ENCODE assay signal across 10 mouse cellular contexts in the genomic region with DNA sequence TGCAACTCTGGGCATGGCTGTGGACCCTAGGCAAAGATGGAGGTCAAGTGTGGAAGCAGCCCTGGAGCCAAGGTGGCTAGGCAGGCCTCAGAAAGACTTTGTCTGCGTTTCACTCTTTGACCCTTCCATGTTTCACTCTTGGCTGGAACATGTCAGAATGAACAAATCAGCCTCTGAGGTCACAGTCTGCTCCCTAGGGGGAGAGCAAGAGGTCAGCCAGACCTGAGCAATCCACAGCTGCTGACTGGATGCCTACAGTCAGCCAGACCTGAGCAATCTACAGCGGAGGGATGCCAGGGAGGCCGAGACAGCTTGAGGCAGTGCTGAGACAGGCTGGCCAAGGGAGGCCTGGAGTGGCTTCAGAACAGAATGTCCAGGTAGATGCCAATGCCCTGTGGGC. TPM values are rescaled to one million over a fixed set of nuclear protein-coding genes. Genes with fewer than 3 reads are reported as not detected.
DNase-seq lines count a peak whose midpoint lies in the region; ATAC-seq and TF ChIP-seq lines count a peak whose summit lies in the region.
"Had no signal": no experiment of that assay in that cellular context is flagged by ENCODE, and none has a peak within 500 bp of the region (broad histone marks: within the 10 kb centered on the region; RNA-seq: fewer than 3 reads in every experiment).

No protein-coding gene starts in this region.

- H3K4me3 ChIP-seq in heart, embryonic 12.5 days, result no peak overlapping the region
- no peak overlapping the region for H3K4me3 ChIP-seq in limb, embryonic 11.5 days (ENCODE audit: low read depth, low read length)
- H3K4me3 ChIP-seq in layer of hippocampus, adult 2 months, result no peak overlapping the region

- DNase-seq in heart, adult 11 months, result peak; percentile 98
- DNase-seq in MN1 (ENCODE audit: low spot score), result peak; percentile 17
- DNase-seq in gastrocnemius, postnatal 14 days, result peak; percentile 72
- peak; percentile 41 for DNase-seq in limb, embryonic 11.5 days (ENCODE audit: low spot score)
- no peak for DNase-seq in layer of hippocampus, adult 2 months (ENCODE audit: low spot score in 2 of 2)
- DNase-seq in spleen, postnatal 36 days (ENCODE audit: low spot score in 2 of 2), result no peak
- DNase-seq: B cell, adult 2 months had no signal

- no peak overlapping the region for H3K9ac ChIP-seq in heart, embryonic 12.5 days
- H3K9ac ChIP-seq in limb, embryonic 11.5 days (ENCODE audit: low read length), result no peak overlapping the region

- H3K9me3 ChIP-seq in heart, embryonic 12.5 days (replicated peaks), result peaks cover 25% of the 10 kb centered on the region
- H3K9me3 ChIP-seq in limb, embryonic 11.5 days (ENCODE audit: control insufficient read depth, low read length), result no peaks in the 10 kb centered on the region; the same call in 1 of the 2 replicates

- 66% methylated on average over 3 of the region's 3 CpGs for WGBS in heart, embryonic 12.5 days
- 59% methylated on average over 3 of the region's 3 CpGs for WGBS in limb, embryonic 11.5 days

- H3K27ac ChIP-seq in heart, embryonic 12.5 days (ENCODE audit: poor library complexity, severe bottlenecking), result no peak overlapping the region
- no peak overlapping the region for H3K27ac ChIP-seq in limb, embryonic 11.5 days (replicated peaks; ENCODE audit: low read depth, low read length)
- H3K27ac ChIP-seq in layer of hippocampus, adult 2 months, result no peak overlapping the region
- H3K27ac ChIP-seq: kidney, postnatal 0 days had no signal

- H3K4me1 ChIP-seq in heart, embryonic 12.5 days (replicated peaks), result peaks cover 13% of the 10 kb centered on the region
- peaks cover 14% of the 10 kb centered on the region for H3K4me1 ChIP-seq in limb, embryonic 11.5 days (ENCODE audit: control insufficient read depth, insufficient read depth, low read length)

- H3K4me2 ChIP-seq in heart, embryonic 12.5 days, result no peak overlapping the region
- H3K4me2 ChIP-seq in limb, embryonic 11.5 days (ENCODE audit: low read depth, severe bottlenecking), result no peak overlapping the region

- H3K36me3 ChIP-seq in heart, embryonic 12.5 days, result no peaks in the 10 kb centered on the region
- H3K36me3 ChIP-seq in limb, embryonic 11.5 days (ENCODE audit: control insufficient read depth, insufficient read depth, low read length), result no peaks in the 10 kb centered on the region

- intact Hi-C loops in gastrocnemius, postnatal 14 days (cut with DNase I; ENCODE audit: low total_unique reads), result no loop called here

- TF ChIP-seq CTCF in layer of hippocampus, adult 2 months (conservative IDR thresholded peaks at IDR 0.05), result no peak

- no peaks in the 10 kb centered on the region for H3K27me3 ChIP-seq in heart, embryonic 12.5 days (replicated peaks)
- H3K27me3 ChIP-seq in limb, embryonic 11.5 days (ENCODE audit: control insufficient read depth, insufficient read depth, low read length), result no peaks in the 10 kb centered on the region

- ATAC-seq in heart, embryonic 12.5 days (ENCODE audit: insufficient number of reproducible peaks, low FRiP score), result no peak
- ATAC-seq in limb, embryonic 11.5 days (ENCODE audit: insufficient number of reproducible peaks, low FRiP score, low TSS enrichment, low read depth), result no peak
- no peak for ATAC-seq in inflammation-experienced regulatory T-cells, adult 6 months

RNA-seq across cellular contexts. Expression of gene Dpep1, which starts 4.7 kb away (rescaled TPM):
- 2.5 and 2.8 TPM in 2 replicates for polyA plus RNA-seq in heart, embryonic 12.5 days (2016; fragmentation: Nextera tagmentation; extraction: Ambion mirVana)
- total RNA-seq in gastrocnemius, postnatal 14 days (2021), result 10 to 100 TPM; 11.8 to 20.9 TPM
- polyA plus RNA-seq in limb, embryonic 11.5 days (2014; fragmentation: Nextera tagmentation; extraction: Ambion mirVana), result 2.9 and 3.1 TPM in 2 replicates
- total RNA-seq in layer of hippocampus, adult 2 months (2021), result under 1 TPM in 1 of 2 experiments, not detected in 1; 0.37 TPM
- not detected for polyA plus RNA-seq in inflammation-experienced regulatory T-cells, adult 6 months (2017; shearing (Covaris generic))

RNA-seq across cellular contexts. Expression of gene Sult5a1, which starts 23.3 kb away (rescaled TPM):
- polyA plus RNA-seq in heart, embryonic 12.5 days (2016; fragmentation: Nextera tagmentation; extraction: Ambion mirVana), result 5.4 and 5.8 TPM in 2 replicates
- total RNA-seq in gastrocnemius, postnatal 14 days (2021), result 1 to 10 TPM; 5.7 to 6.9 TPM
- polyA plus RNA-seq in limb, embryonic 11.5 days (2014; fragmentation: Nextera tagmentation; extraction: Ambion mirVana), result 6.8 and 8.5 TPM in 2 replicates
- total RNA-seq in layer of hippocampus, adult 2 months (2021), result 1 to 10 TPM; 2.0 to 2.8 TPM
- polyA plus RNA-seq in inflammation-experienced regulatory T-cells, adult 6 months (2017; shearing (Covaris generic)), result under 1 TPM in 1 of 3 experiments, not detected in 2; 0.20 TPM

RNA-seq across cellular contexts. Expression of gene Chmp1a, which starts 31.2 kb away (rescaled TPM):
- polyA plus RNA-seq in heart, embryonic 12.5 days (2016; fragmentation: Nextera tagmentation; extraction: Ambion mirVana), result 97.9 and 102 TPM in 2 replicates
- total RNA-seq in gastrocnemius, postnatal 14 days (2021), result 10 to 100 TPM; 41.6 to 53.3 TPM
- polyA plus RNA-seq in limb, embryonic 11.5 days (2014; fragmentation: Nextera tagmentation; extraction: Ambion mirVana), result 94.4 and 95.1 TPM in 2 replicates
- total RNA-seq in layer of hippocampus, adult 2 months (2021), result 100 to 1,000 TPM; 102 to 111 TPM
- polyA plus RNA-seq in inflammation-experienced regulatory T-cells, adult 6 months (2017; shearing (Covaris generic)), result 100 to 1,000 TPM; 110 to 199 (median 154) TPM

RNA-seq across cellular contexts. Expression of gene Spata33, which starts 31.2 kb away (rescaled TPM):
- polyA plus RNA-seq in heart, embryonic 12.5 days (2016; fragmentation: Nextera tagmentation; extraction: Ambion mirVana), result 3.4 and 4.2 TPM in 2 replicates
- total RNA-seq in gastrocnemius, postnatal 14 days (2021), result 1 to 10 TPM; 1.6 to 1.8 TPM
- polyA plus RNA-seq in limb, embryonic 11.5 days (2014; fragmentation: Nextera tagmentation; extraction: Ambion mirVana), result 3.3 and 3.4 TPM in 2 replicates
- 1 to 10 TPM; 6.5 to 7.1 TPM for total RNA-seq in layer of hippocampus, adult 2 months (2021)
- polyA plus RNA-seq in inflammation-experienced regulatory T-cells, adult 6 months (2017; shearing (Covaris generic)), result not detected

RNA-seq across cellular contexts. Expression of gene Cdk10, which starts 43.3 kb away (rescaled TPM):
- polyA plus RNA-seq in heart, embryonic 12.5 days (2016; fragmentation: Nextera tagmentation; extraction: Ambion mirVana), result 20.3 and 23.6 TPM in 2 replicates
- 10 to 100 TPM; 11.5 to 12.0 TPM for total RNA-seq in gastrocnemius, postnatal 14 days (2021)
- polyA plus RNA-seq in limb, embryonic 11.5 days (2014; fragmentation: Nextera tagmentation; extraction: Ambion mirVana), result 34.2 and 36.5 TPM in 2 replicates
- 10 to 100 TPM; 93.9 to 98.8 TPM for total RNA-seq in layer of hippocampus, adult 2 months (2021)
- polyA plus RNA-seq in inflammation-experienced regulatory T-cells, adult 6 months (2017; shearing (Covaris generic)), result 10 to 100 TPM; 16.4 to 29.7 (median 24.3) TPM

Comparison
In these comparisons a context has a peak if more than half of its experiments do, and no peak if none do; other contexts are left out.
1. DNase-seq: peak in heart, adult 11 months (single experiment), MN1 (single experiment), gastrocnemius, postnatal 14 days (single experiment) and limb, embryonic 11.5 days (single experiment); none in layer of hippocampus, adult 2 months (0 of 2) and spleen, postnatal 36 days (0 of 2).